Mouse (Mus musculus) midbrain, embryonic 14.5 days (tissue): ENCODE data around the gene Eml3. TPM values are rescaled to one million over a fixed set of nuclear protein-coding genes. Genes with fewer than 3 reads are reported as not detected.
A peak's percentile ranks its signal among the peaks of the same experiment; 100 is the strongest.
"Not testable (repeated sequence)": the region's sequence is repeated elsewhere in the genome, so short reads cannot be mapped to it uniquely, and the experiment has no call there.

ENCODE experiments used
- ATAC-seq: fragments of 200-750 bp; cut with Nextera tagmentation; 2 replicates; pipeline ENCODE4 v1.8.0; 2017; ENCODE audit warnings: moderate number of reproducible peaks, moderate library complexity; ENCODE audit not compliant: low FRiP score, low TSS enrichment
- DNase-seq: peaks from one replicate; pipeline ENCODE4 v3.0.0-alpha.2; 2015
- H3K27ac ChIP-seq: fragments of 300-500 bp; sonication (generic); replicated peaks from 2 replicates; pipeline ENCODE4 v1.5.1; 2014; ENCODE audit warnings: mild to moderate bottlenecking, low read depth, low read length, moderate library complexity
- H3K27me3 ChIP-seq: fragments of 300-500 bp; sonication (generic); 2 replicates; pipeline ENCODE4 v1.6.1; 2014; ENCODE audit warnings: low read length, control low read depth, mixed read lengths; ENCODE audit not compliant: control insufficient read depth, insufficient read depth
- H3K36me3 ChIP-seq: fragments of 300-500 bp; sonication (generic); 2 replicates; pipeline ENCODE4 v1.6.1; 2014; ENCODE audit warnings: low read length, control low read depth; ENCODE audit not compliant: control insufficient read depth, insufficient read depth
- H3K4me1 ChIP-seq: fragments of 300-500 bp; sonication (generic); 2 replicates; pipeline ENCODE4 v1.6.1; 2014; ENCODE audit warnings: mild to moderate bottlenecking, antibody characterized with exemption, low read length, control low read depth; ENCODE audit not compliant: control insufficient read depth, insufficient read depth
- H3K4me2 ChIP-seq: fragments of 300-500 bp; sonication (generic); 2 replicates; pipeline ENCODE4 v1.6.1; 2014; ENCODE audit warnings: mild to moderate bottlenecking, low read length, moderate library complexity
- H3K4me3 ChIP-seq: fragments of 300-500 bp; sonication (generic); replicated peaks from 2 replicates; pipeline ENCODE4 v1.5.1; 2014; ENCODE audit warnings: low read depth, low read length
- H3K9ac ChIP-seq: fragments of 300-500 bp; sonication (generic); replicated peaks from 2 replicates; pipeline ENCODE4 v1.6.1; 2014; ENCODE audit warnings: mild to moderate bottlenecking, low read length, moderate library complexity
- H3K9me3 ChIP-seq: fragments of 300-500 bp; sonication (generic); 2 replicates; pipeline ENCODE4 v1.6.1; 2016; ENCODE audit warnings: low read length, control low read depth, mixed read lengths; ENCODE audit not compliant: control insufficient read depth
- WGBS: fragments of 180-500 bp; shearing (Covaris S2); extraction: QIAGEN DNeasy Blood & Tissue Kit; methylation state at CpG from one replicate; pipeline ENCODE4 v1.1.7; 2014; 5-methylcytosine and 5-hydroxymethylcytosine counted together
- polyA plus RNA-seq: library from polyadenylated mRNA; unstranded; fragments of >200 nt; fragmentation: Nextera tagmentation; extraction: Ambion mirVana; gene quantifications from 2 replicates; pipeline ENCODE4 v1.2.1, GENCODE M21; 2014

Gene Eml3
- polyA plus RNA-seq, 1 experiment from 2014 or later = 5.5 TPM

- Histone ChIP-seq H3K4me1 (peaks cover 24% of the 10 kb centered on the region), H3K27ac (peak within 1 kb of the TSS; percentile 84), H3K4me3 (peak within 1 kb of the TSS; percentile 79), H3K36me3 (peaks cover 21% of the 10 kb centered on the region), H3K27me3 (no peaks in the 10 kb centered on the region), H3K4me2 (peak within 1 kb of the TSS; percentile 84), H3K9ac (peak within 1 kb of the TSS; percentile 78), H3K9me3 (no peaks in the 10 kb centered on the region)
- WGBS = 3% methylated on average over 54 of the region's 54 CpGs
- ATAC-seq (peak; percentile 65), DNase-seq (peak; percentile 94)
These were observed 36.3 kb upstream of the Eml3 start, which contains the start of gene Ints5 for GRCm38 (mm10) chr19:8892829-8893766. Ints5 (plus strand) TSS chr19:8893005.

DNA sequence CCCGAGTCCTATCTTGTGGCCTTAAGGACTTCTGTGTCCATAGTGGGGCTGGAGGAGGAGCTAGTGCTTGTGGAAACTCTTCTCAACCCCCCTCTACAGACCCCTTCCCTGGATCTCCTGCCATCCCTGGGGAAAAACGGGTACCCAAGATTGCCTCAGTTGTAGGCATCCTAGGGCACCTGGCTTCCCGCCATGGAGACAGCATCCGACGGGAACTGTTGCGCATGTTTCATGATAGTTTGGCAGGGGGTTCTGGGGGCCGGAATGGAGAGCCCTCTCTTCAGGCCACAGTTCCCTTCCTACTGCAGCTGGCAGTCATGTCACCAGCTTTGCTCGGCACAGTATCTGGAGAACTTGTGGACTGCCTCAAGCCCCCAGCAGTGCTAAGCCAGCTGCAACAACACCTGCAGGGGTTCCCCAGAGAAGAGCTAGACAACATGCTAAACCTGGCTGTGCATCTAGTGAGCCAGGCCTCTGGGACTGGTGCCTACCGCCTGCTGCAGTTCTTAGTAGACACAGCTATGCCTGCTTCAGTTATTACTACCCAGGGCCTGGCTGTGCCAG, 33.9 kb upstream of the Eml3 start:
- H3K4me2 ChIP-seq = no peak overlapping the region
- WGBS = 96% methylated on average over 9 of the region's 9 CpGs
- H3K4me3 ChIP-seq = no peak overlapping the region
- peaks cover 23% of the 10 kb centered on the region for H3K4me1 ChIP-seq
- H3K36me3 ChIP-seq = peaks cover 20% of the 10 kb centered on the region
- H3K9ac ChIP-seq = no peak overlapping the region
- H3K27me3 ChIP-seq = no peaks in the 10 kb centered on the region
- no peak overlapping the region for H3K27ac ChIP-seq
- DNase-seq (no peak), ATAC-seq (no peak)
- no peaks in the 10 kb centered on the region for H3K9me3 ChIP-seq

DNA sequence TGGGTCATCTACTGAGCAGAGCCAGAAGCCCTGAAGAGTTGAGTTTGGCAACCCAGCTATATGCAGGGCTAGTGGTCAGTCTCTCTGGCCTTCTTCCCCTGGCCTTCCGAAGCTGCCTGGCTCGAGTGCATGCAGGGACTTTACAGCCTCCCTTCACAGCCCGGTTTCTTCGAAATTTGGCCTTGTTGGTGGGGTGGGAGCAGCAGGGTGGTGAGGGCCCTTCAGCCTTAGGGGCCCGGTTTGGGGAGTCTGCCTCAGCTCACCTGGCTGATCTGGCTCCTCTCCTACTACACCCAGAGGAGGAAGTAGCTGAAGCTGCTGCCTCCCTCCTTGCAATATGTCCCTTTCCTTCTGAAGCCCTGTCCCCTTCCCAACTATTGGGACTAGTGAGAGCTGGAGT, 33.1 kb upstream of the Eml3 start:
- 92% methylated on average over 5 of the region's 5 CpGs for WGBS
- peaks cover 18% of the 10 kb centered on the region for H3K36me3 ChIP-seq
- H3K4me3 ChIP-seq, H3K27ac ChIP-seq, H3K9me3 ChIP-seq, H3K27me3 ChIP-seq, DNase-seq, H3K4me2 ChIP-seq, ATAC-seq, H3K9ac ChIP-seq: not testable (repeated sequence)
- peaks cover 23% of the 10 kb centered on the region for H3K4me1 ChIP-seq

GRCm38 (mm10) chr19:8897211-8897864, 32.0 kb upstream of the Eml3 start:
- Histone ChIP-seq H3K4me1 (peaks cover 23% of the 10 kb centered on the region), H3K36me3 (peaks cover 23% of the 10 kb centered on the region), H3K9ac (peak overlapping the region; percentile 49), H3K4me2 (peak overlapping the region; percentile 75), H3K27ac (peak overlapping the region; percentile 85), H3K4me3 (peak overlapping the region; percentile 85)
- peak; percentile 52 for DNase-seq
- H3K27me3 ChIP-seq, H3K9me3 ChIP-seq: not testable (repeated sequence)
- WGBS = 25% methylated on average over 21 of the region's 21 CpGs
- ATAC-seq = peak; percentile 51

- H3K4me2 ChIP-seq = peak within 1 kb of the TSS; percentile 75
- ATAC-seq = peak; percentile 99
- no peaks in the 10 kb centered on the region for H3K27me3 ChIP-seq
- H3K9ac ChIP-seq = peak within 1 kb of the TSS; percentile 87
- peak within 1 kb of the TSS; percentile 85 for H3K4me3 ChIP-seq
- H3K27ac ChIP-seq = peak within 1 kb of the TSS; percentile 85
- under 1% methylated on average over 53 of the region's 53 CpGs for WGBS
- H3K9me3 ChIP-seq = no peaks in the 10 kb centered on the region
- DNase-seq = peak; percentile 99
- peaks cover 29% of the 10 kb centered on the region for H3K36me3 ChIP-seq
- H3K4me1 ChIP-seq = peaks cover 23% of the 10 kb centered on the region
These were observed 31.4 kb upstream of the Eml3 start, which contains the start of gene Ganab for GRCm38 (mm10) chr19:8897865-8898495. Ganab (plus strand) TSS chr19:8898071.

DNA sequence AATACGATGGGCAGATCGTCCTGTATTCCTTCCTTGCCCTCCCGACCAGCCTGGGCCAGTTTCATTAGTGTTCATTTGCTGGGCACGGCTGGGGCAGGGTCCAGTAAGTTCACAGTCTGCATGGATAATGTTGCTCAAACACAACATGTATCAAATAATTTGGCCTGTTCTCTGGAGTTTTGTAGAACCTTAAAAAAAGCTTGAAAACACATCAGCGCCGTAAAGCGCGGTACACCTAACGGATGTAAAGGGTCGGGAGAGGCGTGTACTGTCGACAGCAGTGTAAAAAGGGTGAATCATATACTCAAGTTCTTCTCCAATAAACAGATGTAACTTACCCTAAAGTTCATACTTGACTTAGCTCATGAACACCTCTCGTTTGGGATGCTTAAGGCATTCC, 30.8 kb upstream of the Eml3 start:
- Histone ChIP-seq H3K27ac (peak overlapping the region; percentile 85), H3K4me2 (peak overlapping the region; percentile 75), H3K27me3 (no peaks in the 10 kb centered on the region), H3K9ac (peak overlapping the region; percentile 87), H3K4me1 (peaks cover 18% of the 10 kb centered on the region), H3K9me3 (no peaks in the 10 kb centered on the region), H3K36me3 (peaks cover 35% of the 10 kb centered on the region), H3K4me3 (peak overlapping the region; percentile 85)
- no peak for DNase-seq
- WGBS = 19% methylated on average over 13 of the region's 13 CpGs
- no peak for ATAC-seq

DNA sequence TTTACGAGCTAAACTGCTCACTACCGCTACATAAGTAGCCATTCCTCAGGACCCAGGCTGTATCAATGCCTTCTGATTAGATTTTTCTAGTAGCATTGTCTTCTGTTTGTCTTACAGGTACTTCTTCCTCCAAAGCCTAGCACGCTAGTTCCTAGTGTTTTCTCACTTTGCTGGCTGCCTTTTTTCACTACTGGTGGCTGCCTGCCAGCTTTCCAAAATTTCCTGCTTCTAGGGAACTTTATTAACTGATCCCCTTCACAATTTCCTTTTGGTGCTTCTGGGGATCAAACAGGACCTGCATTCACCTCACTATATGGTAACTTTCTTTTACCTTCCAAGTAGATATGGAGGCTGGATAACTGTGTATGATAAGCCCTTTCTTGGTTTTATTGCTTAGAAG, 30.3 kb upstream of the Eml3 start:
- peak overlapping the region; percentile 87; the same call in 1 of the 2 replicates for H3K9ac ChIP-seq
- ATAC-seq = no peak
- H3K27me3 ChIP-seq = no peaks in the 10 kb centered on the region
- H3K27ac ChIP-seq = no peak overlapping the region
- H3K36me3 ChIP-seq = peaks cover 39% of the 10 kb centered on the region
- H3K4me1 ChIP-seq = peaks cover 14% of the 10 kb centered on the region
- no peak for DNase-seq
- peak overlapping the region; percentile 85 for H3K4me3 ChIP-seq
- peak overlapping the region; percentile 75 for H3K4me2 ChIP-seq
- H3K9me3 ChIP-seq = no peaks in the 10 kb centered on the region
- 70% methylated on average over 3 of the region's 3 CpGs for WGBS

DNA sequence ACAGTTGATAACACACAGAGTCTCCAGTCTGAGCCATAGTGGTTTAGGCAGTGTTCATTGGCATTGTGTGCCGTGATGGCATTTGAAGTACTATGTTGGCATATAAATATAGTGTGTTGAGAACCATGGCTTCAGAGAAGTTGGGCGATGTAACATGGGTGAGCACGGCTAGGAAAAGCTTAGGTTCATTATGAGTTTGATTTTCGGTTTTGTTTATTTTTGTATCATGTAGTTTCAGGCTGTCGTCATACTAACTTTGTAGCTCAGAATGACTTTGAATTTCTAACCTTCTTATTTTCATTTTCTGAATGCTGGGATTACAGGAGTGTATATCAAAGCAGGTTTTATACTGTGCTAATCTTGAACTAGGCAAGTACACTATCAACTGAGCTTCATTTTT, 25.9 kb upstream of the Eml3 start:
- DNase-seq = no peak
- no peaks in the 10 kb centered on the region for H3K9me3 ChIP-seq
- no peaks in the 10 kb centered on the region for H3K27me3 ChIP-seq
- no peak for ATAC-seq
- H3K27ac ChIP-seq = no peak overlapping the region
- H3K9ac ChIP-seq = no peak overlapping the region
- 96% methylated on average over 5 of the region's 5 CpGs for WGBS
- H3K4me3 ChIP-seq = no peak overlapping the region
- peaks cover 62% of the 10 kb centered on the region for H3K36me3 ChIP-seq
- peaks cover 7% of the 10 kb centered on the region; the same call in 1 of the 2 replicates for H3K4me1 ChIP-seq
- no peak overlapping the region for H3K4me2 ChIP-seq
